Mouse (Mus musculus): ENCODE measurements at regions not wholly inside any gene's neighbourhood (a gene's known extent, or its start where the extent isn't known, plus 50 kb on each side); places are given as distances from the start of the nearest gene placed in this dataset.

DNA sequence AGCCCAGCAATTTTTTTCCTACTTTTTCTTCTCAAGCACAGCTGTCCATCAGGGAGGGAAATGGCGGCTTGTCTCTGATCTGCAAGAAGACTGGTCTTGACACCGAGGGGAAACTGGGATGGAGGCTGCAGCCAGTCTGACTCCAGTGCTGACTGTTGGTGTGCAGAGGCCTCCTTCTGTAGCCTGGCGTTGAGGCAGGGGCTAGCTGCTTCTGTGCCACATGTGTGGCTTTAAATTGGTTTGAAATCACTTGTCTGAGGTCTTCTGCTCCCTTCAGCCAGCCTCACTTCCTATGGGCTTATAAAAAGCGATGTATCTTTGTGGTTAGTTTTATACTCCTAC, 148.7 kb downstream of the Rap2a start:
- TF ChIP-seq POLR2A (IDR thresholded peaks at IDR 0.05; ENCODE audit: extremely low read depth, insufficient read depth, low read length) = no peak
- no peak for TF ChIP-seq CTCF (IDR thresholded peaks at IDR 0.05; ENCODE audit: low read depth, low read length)

Data from liver, adult 2 months (tissue).